Mouse (Mus musculus) liver, embryonic 16.5 days (tissue): ENCODE results near the gene Mgat4c. TPM values are rescaled to one million over a fixed set of nuclear protein-coding genes. Genes with fewer than 3 reads are reported as not detected.

Experiments used
- ATAC-seq: fragments of 200-750 bp; cut with Nextera tagmentation; 2 replicates; pipeline ENCODE4 v1.8.0; 2017; ENCODE audit warnings: low read depth, mild to moderate bottlenecking, moderate number of reproducible peaks, moderate library complexity
- H3K27ac ChIP-seq: fragments of 300-500 bp; sonication (generic); 2 replicates; pipeline ENCODE4 v1.5.1; 2014; ENCODE audit warnings: mild to moderate bottlenecking, low read length
- H3K27me3 ChIP-seq: fragments of 300-500 bp; sonication (generic); 2 replicates; pipeline ENCODE4 v1.6.1; 2014; ENCODE audit warnings: low read depth, low read length, mixed read lengths; ENCODE audit not compliant: control insufficient read depth, insufficient read depth
- H3K36me3 ChIP-seq: fragments of 300-500 bp; sonication (generic); 2 replicates; pipeline ENCODE4 v1.6.1; 2014; ENCODE audit warnings: mild to moderate bottlenecking; ENCODE audit not compliant: control insufficient read depth, insufficient read depth
- H3K4me1 ChIP-seq: fragments of 300-500 bp; sonication (generic); 2 replicates; pipeline ENCODE4 v1.6.1; 2014; ENCODE audit warnings: low read depth, low read length, mixed read lengths; ENCODE audit not compliant: control insufficient read depth
- H3K4me2 ChIP-seq: fragments of 300-500 bp; sonication (generic); 2 replicates; pipeline ENCODE4 v1.6.1; 2014; ENCODE audit warnings: low read depth, low read length, mixed read lengths
- H3K4me3 ChIP-seq: fragments of 300-500 bp; sonication (generic); 2 replicates; pipeline ENCODE4 v1.5.1; 2014; ENCODE audit warnings: low read depth, mild to moderate bottlenecking, low read length
- H3K9ac ChIP-seq: fragments of 300-500 bp; sonication (generic); 2 replicates; pipeline ENCODE4 v1.6.1; 2014; ENCODE audit warnings: low read depth, low read length
- H3K9me3 ChIP-seq: fragments of 300-500 bp; sonication (generic); replicated peaks from 2 replicates; pipeline ENCODE4 v1.6.1; 2016; ENCODE audit warnings: low read length; ENCODE audit not compliant: control insufficient read depth
- WGBS: fragments of 180-500 bp; shearing (Covaris S2); extraction: QIAGEN DNeasy Blood & Tissue Kit; methylation state at CpG from one replicate; pipeline ENCODE4 v1.1.7; 2014; ENCODE audit not compliant: insufficient replicate concordance; 5-methylcytosine and 5-hydroxymethylcytosine counted together
- polyA plus RNA-seq: library from polyadenylated mRNA; unstranded; fragments of >200 nt; fragmentation: Nextera tagmentation; extraction: Ambion mirVana; gene quantifications from 2 replicates; pipeline ENCODE4 v1.2.1, GENCODE M21; 2015

Gene Mgat4c
- polyA plus RNA-seq, 1 experiment from 2014 or later = 0.14 TPM

- H3K27me3 ChIP-seq = no peaks in the 10 kb centered on the region
- no peak overlapping the region for H3K4me3 ChIP-seq
- no peak overlapping the region for H3K27ac ChIP-seq
- no peaks in the 10 kb centered on the region for H3K36me3 ChIP-seq
- H3K4me1 ChIP-seq = no peaks in the 10 kb centered on the region
- 65% methylated on average over 3 of the region's 3 CpGs for WGBS
- no peak overlapping the region for H3K9ac ChIP-seq
- H3K4me2 ChIP-seq = no peak overlapping the region
- ATAC-seq = no peak
- H3K9me3 ChIP-seq = no peaks in the 10 kb centered on the region
These were observed 374.9 kb downstream of the Mgat4c start for GRCm38 (mm10) chr10:102056218-102056617.

GRCm38 (mm10) chr10:102056975-102057565 lies 375.8 kb downstream of the Mgat4c start:
- 39% methylated on average over 2 of the region's 2 CpGs for WGBS

DNA sequence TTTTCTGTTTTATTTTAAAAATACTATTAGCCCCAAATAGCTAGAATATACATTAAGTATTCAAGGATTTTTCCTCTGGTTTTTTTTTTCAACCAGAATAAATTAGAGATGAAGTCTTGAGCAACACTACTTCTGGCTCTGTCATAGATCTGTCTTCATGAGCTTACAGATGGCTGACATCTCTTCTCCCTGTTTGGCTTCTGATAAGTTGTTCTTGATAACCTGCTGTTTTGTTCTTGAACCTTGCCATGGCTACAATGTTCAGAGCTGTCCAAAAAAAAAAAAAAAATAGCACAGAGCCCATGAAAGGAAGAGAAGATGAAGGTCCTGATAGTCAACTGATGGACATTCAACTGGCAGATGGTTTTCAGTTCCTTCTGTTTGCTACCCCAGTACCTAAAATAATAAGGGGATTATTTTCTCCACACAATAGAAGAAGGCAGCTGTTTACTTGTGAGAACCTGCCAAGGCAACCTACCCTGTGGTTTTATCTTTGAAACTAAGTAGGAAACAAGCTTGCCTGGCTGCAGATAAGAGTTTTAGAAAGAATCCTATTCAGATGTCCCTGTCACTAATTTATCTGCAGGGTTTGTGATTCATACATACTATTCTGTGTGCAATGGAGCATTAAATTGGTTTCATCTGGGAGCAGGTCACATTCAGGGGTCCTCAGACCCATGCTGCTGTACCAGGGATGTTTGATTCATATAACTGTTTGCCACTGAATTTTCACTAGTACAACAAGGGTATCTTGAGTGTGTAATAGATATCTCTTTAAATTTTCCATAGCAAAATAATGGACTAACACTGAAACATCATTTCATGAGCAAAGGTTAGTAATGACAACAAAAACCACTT lies 393.5 kb downstream of the Mgat4c start:
- Histone ChIP-seq H3K9ac (no peak overlapping the region), H3K27ac (no peak overlapping the region), H3K4me3 (no peak overlapping the region), H3K9me3 (no peaks in the 10 kb centered on the region), H3K4me1 (no peaks in the 10 kb centered on the region), H3K36me3 (no peaks in the 10 kb centered on the region), H3K4me2 (no peak overlapping the region), H3K27me3 (no peaks in the 10 kb centered on the region)
- no peak for ATAC-seq

More at GRCm38 (mm10) chr10:102056975-102057565, 375.8 kb downstream of the Mgat4c start:
- Histone ChIP-seq H3K9ac (no peak overlapping the region), H3K4me1 (no peaks in the 10 kb centered on the region), H3K4me2 (no peak overlapping the region), H3K9me3 (no peaks in the 10 kb centered on the region), H3K4me3 (no peak overlapping the region), H3K27ac (no peak overlapping the region), H3K36me3 (no peaks in the 10 kb centered on the region), H3K27me3 (no peaks in the 10 kb centered on the region)
- no peak for ATAC-seq

- 45% methylated on average over 1 of the region's 1 CpGs for WGBS
- Histone ChIP-seq H3K27ac (no peak overlapping the region), H3K9me3 (no peaks in the 10 kb centered on the region), H3K36me3 (no peaks in the 10 kb centered on the region), H3K27me3 (no peaks in the 10 kb centered on the region), H3K9ac (no peak overlapping the region), H3K4me1 (no peaks in the 10 kb centered on the region), H3K4me3 (no peak overlapping the region), H3K4me2 (no peak overlapping the region)
- ATAC-seq = no peak
These were observed 441.9 kb downstream of the Mgat4c start for GRCm38 (mm10) chr10:102123153-102123552.

- H3K36me3 ChIP-seq = no peaks in the 10 kb centered on the region
- H3K4me3 ChIP-seq = no peak overlapping the region
- H3K27me3 ChIP-seq = no peaks in the 10 kb centered on the region
- no peak overlapping the region for H3K9ac ChIP-seq
- no peak for ATAC-seq
- H3K4me2 ChIP-seq = no peak overlapping the region
- H3K9me3 ChIP-seq = no peaks in the 10 kb centered on the region
- H3K27ac ChIP-seq = no peak overlapping the region
- WGBS = 53% methylated on average over 4 of the region's 4 CpGs
- H3K4me1 ChIP-seq = no peaks in the 10 kb centered on the region
These were observed 446.1 kb downstream of the Mgat4c start for GRCm38 (mm10) chr10:102127340-102127739.

DNA sequence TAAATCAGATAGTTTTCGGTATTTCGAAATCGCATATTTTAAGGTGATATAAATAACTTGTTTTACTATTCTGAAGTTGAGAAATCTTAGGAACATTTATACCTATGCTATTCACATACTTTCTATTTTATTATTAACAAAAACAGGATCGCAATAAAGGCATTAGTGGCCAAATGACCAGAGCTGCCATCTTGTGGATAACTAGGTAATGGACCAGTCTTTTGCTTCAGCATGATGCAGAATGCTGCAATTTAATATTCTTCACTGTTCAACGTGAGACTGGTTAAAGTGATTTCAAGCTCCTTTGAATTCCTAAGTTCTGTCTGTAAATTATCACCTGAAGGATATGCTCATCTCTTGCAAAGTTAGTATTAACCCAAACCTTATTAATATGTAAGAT lies 473.6 kb downstream of the Mgat4c start:
- WGBS = 57% methylated on average over 5 of the region's 5 CpGs
- no peak overlapping the region for H3K9ac ChIP-seq
- H3K27ac ChIP-seq = no peak overlapping the region
- H3K4me1 ChIP-seq = no peaks in the 10 kb centered on the region
- H3K36me3 ChIP-seq = no peaks in the 10 kb centered on the region
- no peak overlapping the region for H3K4me3 ChIP-seq
- no peak for ATAC-seq
- no peaks in the 10 kb centered on the region for H3K27me3 ChIP-seq
- no peak overlapping the region for H3K4me2 ChIP-seq
- no peaks in the 10 kb centered on the region for H3K9me3 ChIP-seq

- 23% methylated on average over 1 of the region's 1 CpGs for WGBS
- ATAC-seq = no peak
- Histone ChIP-seq H3K36me3 (no peaks in the 10 kb centered on the region), H3K4me1 (no peaks in the 10 kb centered on the region), H3K27me3 (no peaks in the 10 kb centered on the region), H3K27ac (no peak overlapping the region), H3K4me2 (no peak overlapping the region), H3K4me3 (no peak overlapping the region), H3K9ac (no peak overlapping the region), H3K9me3 (no peaks in the 10 kb centered on the region)
These were observed 474.6 kb downstream of the Mgat4c start for GRCm38 (mm10) chr10:102155853-102156252.

GRCm38 (mm10) chr10:102158809-102159208 lies 477.5 kb downstream of the Mgat4c start:
- H3K9ac ChIP-seq = no peak overlapping the region
- no peak overlapping the region for H3K27ac ChIP-seq
- H3K9me3 ChIP-seq = no peaks in the 10 kb centered on the region
- WGBS = 46% methylated on average over 12 of the region's 12 CpGs
- no peaks in the 10 kb centered on the region for H3K4me1 ChIP-seq
- H3K27me3 ChIP-seq = no peaks in the 10 kb centered on the region
- no peak for ATAC-seq
- H3K36me3 ChIP-seq = no peaks in the 10 kb centered on the region
- no peak overlapping the region for H3K4me3 ChIP-seq
- peak overlapping the region; percentile 20; the same call in 1 of the 2 replicates for H3K4me2 ChIP-seq

- H3K4me3 ChIP-seq = no peak overlapping the region
- no peaks in the 10 kb centered on the region for H3K27me3 ChIP-seq
- H3K4me1 ChIP-seq = no peaks in the 10 kb centered on the region
- no peak for ATAC-seq
- H3K9me3 ChIP-seq = no peaks in the 10 kb centered on the region
- no peak overlapping the region for H3K9ac ChIP-seq
- 49% methylated on average over 3 of the region's 3 CpGs for WGBS
- no peaks in the 10 kb centered on the region for H3K36me3 ChIP-seq
- no peak overlapping the region for H3K4me2 ChIP-seq
- no peak overlapping the region for H3K27ac ChIP-seq
These were observed 503.4 kb downstream of the Mgat4c start for GRCm38 (mm10) chr10:102184726-102185125.
